Mouse (Mus musculus) forebrain, embryonic 14.5 days (tissue): ENCODE measurements around the gene Cand1. TPM values are rescaled to one million over a fixed set of nuclear protein-coding genes. Genes with fewer than 3 reads are reported as not detected.
A peak's percentile ranks its signal among the peaks of the same experiment; 100 is the strongest.

ENCODE experiments used
- ATAC-seq: fragments of 200-750 bp; cut with Nextera tagmentation; 2 replicates; pipeline ENCODE4 v1.8.0; 2017; ENCODE audit warnings: mild to moderate bottlenecking, moderate library complexity
- DNase-seq: peaks from one replicate; pipeline ENCODE4 v3.0.0-alpha.2; 2015; ENCODE audit warnings: low spot score
- H3K27ac ChIP-seq: fragments of 300-500 bp; sonication (generic); 2 replicates; pipeline ENCODE4 v1.5.1; 2014; ENCODE audit warnings: low read depth, mild to moderate bottlenecking, control low read depth, low read length, moderate library complexity
- H3K27me3 ChIP-seq: fragments of 300-500 bp; sonication (generic); replicated peaks from 2 replicates; pipeline ENCODE4 v1.6.1; 2014; ENCODE audit warnings: low read length, control low read depth, mixed read lengths; ENCODE audit not compliant: control insufficient read depth, insufficient read depth
- H3K36me3 ChIP-seq: fragments of 300-500 bp; sonication (generic); 2 replicates; pipeline ENCODE4 v1.6.1; 2014; ENCODE audit warnings: low read length, control low read depth; ENCODE audit not compliant: control insufficient read depth, insufficient read depth
- H3K4me1 ChIP-seq: fragments of 300-500 bp; sonication (generic); 2 replicates; pipeline ENCODE4 v1.6.1; 2014; ENCODE audit warnings: antibody characterized with exemption, low read length, control low read depth; ENCODE audit not compliant: control insufficient read depth, insufficient read depth
- H3K4me2 ChIP-seq: fragments of 300-500 bp; sonication (generic); 2 replicates; pipeline ENCODE4 v1.6.1; 2014; ENCODE audit warnings: mild to moderate bottlenecking, control low read depth, low read length
- H3K4me3 ChIP-seq: fragments of 300-500 bp; sonication (generic); 2 replicates; pipeline ENCODE4 v1.5.1; 2014; ENCODE audit warnings: low read depth, low read length, control low read depth
- H3K9ac ChIP-seq: fragments of 300-500 bp; sonication (generic); 2 replicates; pipeline ENCODE4 v1.6.1; 2014; ENCODE audit warnings: mild to moderate bottlenecking, low read length, control low read depth, moderate library complexity
- H3K9me3 ChIP-seq: fragments of 300-500 bp; sonication (generic); replicated peaks from 2 replicates; pipeline ENCODE4 v1.6.1; 2016; ENCODE audit warnings: low read length, control low read depth, mixed read lengths; ENCODE audit not compliant: control insufficient read depth
- WGBS: fragments of 180-500 bp; shearing (Covaris S2); extraction: QIAGEN DNeasy Blood & Tissue Kit; methylation state at CpG from one replicate; pipeline ENCODE4 v1.1.7; 2014; 5-methylcytosine and 5-hydroxymethylcytosine counted together
- polyA plus RNA-seq: library from polyadenylated mRNA; unstranded; fragments of >200 nt; fragmentation: Nextera tagmentation; extraction: Ambion mirVana; gene quantifications from 2 replicates; pipeline ENCODE4 v1.2.1, GENCODE M21; 2014

Gene Cand1
- polyA plus RNA-seq, 1 experiment from 2014 or later, result 60.2 TPM

- Histone ChIP-seq H3K9ac (no peak overlapping the region), H3K36me3 (no peaks in the 10 kb centered on the region), H3K4me1 (no peaks in the 10 kb centered on the region), H3K4me2 (no peak overlapping the region), H3K4me3 (no peak overlapping the region), H3K9me3 (no peaks in the 10 kb centered on the region), H3K27me3 (no peaks in the 10 kb centered on the region), H3K27ac (no peak overlapping the region)
- no peak for ATAC-seq
- DNase-seq, result no peak
- 77% methylated on average over 4 of the region's 4 CpGs for WGBS
Measured at GRCm38 (mm10) chr10:119257876-119258275, 18.0 kb upstream of the Cand1 start.

- Histone ChIP-seq H3K9me3 (no peaks in the 10 kb centered on the region), H3K4me3 (no peak overlapping the region), H3K36me3 (no peaks in the 10 kb centered on the region), H3K27ac (no peak overlapping the region), H3K27me3 (no peaks in the 10 kb centered on the region), H3K9ac (no peak overlapping the region), H3K4me1 (no peaks in the 10 kb centered on the region; the same call in 1 of the 2 replicates), H3K4me2 (no peak overlapping the region)
- ATAC-seq, result no peak
- DNase-seq, result no peak
- 91% methylated on average over 14 of the region's 14 CpGs for whole genome bisulfite sequencing
Measured at GRCm38 (mm10) chr10:119244146-119244545, 4.3 kb upstream of the Cand1 start.

- H3K4me2 ChIP-seq, result peak overlapping the region; percentile 61
- peaks cover 9% of the 10 kb centered on the region for H3K36me3 ChIP-seq
- peak overlapping the region; percentile 96 for H3K9ac ChIP-seq
- peaks cover 14% of the 10 kb centered on the region; the same call in 1 of the 2 replicates for H3K4me1 ChIP-seq
- 1% methylated on average over 9 of the region's 9 CpGs for WGBS
- no peak for DNase-seq
- no peak for ATAC-seq
- no peaks in the 10 kb centered on the region for H3K27me3 ChIP-seq
- no peaks in the 10 kb centered on the region for H3K9me3 ChIP-seq
- peak overlapping the region; percentile 97 for H3K4me3 ChIP-seq
- peak overlapping the region; percentile 59 for H3K27ac ChIP-seq
Measured at GRCm38 (mm10) chr10:119240722-119241089, 851 bp upstream of the Cand1 start.

DNA sequence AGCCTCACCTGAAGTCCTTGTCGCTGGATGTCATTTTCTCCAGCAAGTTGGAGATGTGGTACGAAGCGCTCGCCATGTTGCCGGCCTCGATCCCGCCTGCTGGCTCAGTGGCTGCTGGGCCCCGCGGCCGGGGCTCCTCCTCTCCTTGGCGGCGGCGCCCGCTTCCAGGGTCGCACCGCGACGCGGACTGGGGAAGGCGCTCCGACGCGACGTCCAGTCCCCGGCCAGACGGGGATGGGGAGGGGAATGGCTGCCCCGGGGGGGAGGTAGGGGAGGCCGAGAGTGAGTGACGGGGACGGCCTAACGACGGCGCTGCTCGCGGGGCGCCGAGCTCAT is 254 bp downstream of the Cand1 start:
- Histone ChIP-seq H3K4me3 (peak overlapping the region; percentile 97), H3K4me2 (peak overlapping the region; percentile 72), H3K27ac (peak overlapping the region; percentile 96), H3K4me1 (peaks cover 14% of the 10 kb centered on the region; the same call in 1 of the 2 replicates), H3K9me3 (no peaks in the 10 kb centered on the region), H3K9ac (peak overlapping the region; percentile 96), H3K36me3 (peaks cover 11% of the 10 kb centered on the region), H3K27me3 (no peaks in the 10 kb centered on the region)
- under 1% methylated on average over 35 of the region's 37 CpGs for WGBS
- ATAC-seq (no peak), DNase-seq (no peak)

DNA sequence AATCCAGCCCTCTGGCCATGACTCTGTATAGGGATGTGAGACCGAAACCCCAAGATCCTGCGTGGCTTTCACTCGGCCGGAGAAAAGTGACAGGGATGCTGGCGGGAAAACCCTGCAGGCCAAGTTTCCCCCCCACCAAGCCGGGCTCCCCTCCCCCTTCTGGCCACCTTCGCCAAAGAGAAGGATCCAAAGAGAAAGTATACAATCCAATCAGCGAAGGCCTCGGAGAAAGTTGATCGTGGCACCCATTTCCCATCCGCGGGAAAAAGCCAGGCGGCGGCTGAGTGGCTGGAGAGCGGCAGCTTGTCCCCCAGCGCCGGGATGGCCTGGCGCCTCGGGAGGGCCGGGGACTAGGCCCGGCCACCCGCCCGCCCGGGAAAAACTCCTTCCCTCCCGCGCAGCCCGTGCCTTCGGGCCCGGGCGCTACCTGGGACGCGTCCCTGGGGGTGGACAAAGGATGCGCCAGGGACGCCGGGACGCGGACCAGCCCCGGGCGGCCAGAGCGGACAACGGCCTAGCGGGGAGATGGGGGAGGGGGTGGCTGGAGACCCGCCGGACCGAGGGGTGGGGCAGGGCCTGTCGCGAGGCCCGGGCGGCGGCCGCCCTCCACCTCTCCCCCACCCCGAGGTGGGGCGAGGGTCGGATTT is 747 bp downstream of the Cand1 start:
- Histone ChIP-seq H3K9ac (peak overlapping the region; percentile 96), H3K27ac (peak overlapping the region; percentile 96), H3K4me2 (peak overlapping the region; percentile 72), H3K9me3 (no peaks in the 10 kb centered on the region), H3K4me3 (peak overlapping the region; percentile 97), H3K27me3 (no peaks in the 10 kb centered on the region), H3K36me3 (peaks cover 11% of the 10 kb centered on the region), H3K4me1 (peaks cover 14% of the 10 kb centered on the region; the same call in 1 of the 2 replicates)
- DNase-seq, result peak; percentile 58
- under 1% methylated on average over 41 of the region's 54 CpGs for WGBS
- ATAC-seq, result peak; percentile 13

GRCm38 (mm10) chr10:119231526-119231925 is 8.3 kb downstream of the Cand1 start:
- H3K27ac ChIP-seq, result no peak overlapping the region
- no peak overlapping the region for H3K9ac ChIP-seq
- no peak overlapping the region for H3K4me2 ChIP-seq
- ATAC-seq, result no peak
- no peak overlapping the region for H3K4me3 ChIP-seq
- H3K9me3 ChIP-seq, result no peaks in the 10 kb centered on the region
- 0 out of 2 replicates have a peak, but pooled peaks cover 3% of the 10 kb centered on the region for H3K4me1 ChIP-seq
- H3K36me3 ChIP-seq, result peaks cover 9% of the 10 kb centered on the region
- 86% methylated on average over 5 of the region's 5 CpGs for WGBS
- no peak for DNase-seq
- H3K27me3 ChIP-seq, result no peaks in the 10 kb centered on the region

- H3K27me3 ChIP-seq, result no peaks in the 10 kb centered on the region
- H3K9ac ChIP-seq, result no peak overlapping the region
- no peak for ATAC-seq
- no peak overlapping the region for H3K4me3 ChIP-seq
- whole genome bisulfite sequencing, result 92% methylated on average over 4 of the region's 4 CpGs
- H3K9me3 ChIP-seq, result no peaks in the 10 kb centered on the region
- 0 out of 2 replicates have a peak, but pooled peaks cover 3% of the 10 kb centered on the region for H3K4me1 ChIP-seq
- no peak overlapping the region for H3K27ac ChIP-seq
- no peak for DNase-seq
- no peak overlapping the region for H3K4me2 ChIP-seq
- peaks cover 14% of the 10 kb centered on the region for H3K36me3 ChIP-seq
Measured at GRCm38 (mm10) chr10:119230703-119231102, 9.2 kb downstream of the Cand1 start.

GRCm38 (mm10) chr10:119230074-119230669 is 9.7 kb downstream of the Cand1 start:
- Histone ChIP-seq H3K9ac (no peak overlapping the region), H3K4me1 (0 out of 2 replicates have a peak, but pooled peaks cover 3% of the 10 kb centered on the region), H3K27ac (no peak overlapping the region), H3K4me3 (no peak overlapping the region), H3K27me3 (no peaks in the 10 kb centered on the region), H3K4me2 (no peak overlapping the region), H3K36me3 (peaks cover 15% of the 10 kb centered on the region), H3K9me3 (no peaks in the 10 kb centered on the region)
- ATAC-seq (no peak), DNase-seq (no peak)
- 82% methylated on average over 5 of the region's 5 CpGs for WGBS

- ATAC-seq (no peak), DNase-seq (no peak)
- H3K9ac ChIP-seq, result no peak overlapping the region
- no peak overlapping the region for H3K27ac ChIP-seq
- H3K36me3 ChIP-seq, result peaks cover 30% of the 10 kb centered on the region
- H3K27me3 ChIP-seq, result no peaks in the 10 kb centered on the region
- no peaks in the 10 kb centered on the region for H3K9me3 ChIP-seq
- no peak overlapping the region for H3K4me2 ChIP-seq
- 0 out of 2 replicates have a peak, but pooled peaks cover 2% of the 10 kb centered on the region for H3K4me1 ChIP-seq
- no peak overlapping the region for H3K4me3 ChIP-seq
- whole genome bisulfite sequencing, result 78% methylated on average over 4 of the region's 4 CpGs
Measured at GRCm38 (mm10) chr10:119223686-119224085, 16.2 kb downstream of the Cand1 start.
